Comparison of ENCODE assay signal across 18 mouse cellular contexts in genomic region chr7:142145413-142145940, GRCm38 (mm10). TPM values are rescaled to one million over a fixed set of nuclear protein-coding genes. Genes with fewer than 3 reads are reported as not detected.
DNase-seq lines count a peak whose midpoint lies in the region; ATAC-seq and TF ChIP-seq lines count a peak whose summit lies in the region.
"Had no signal": no experiment of that assay in that cellular context is flagged by ENCODE, and none has a peak within 500 bp of the region (broad histone marks: within the 10 kb centered on the region; RNA-seq: fewer than 3 reads in every experiment).

No protein-coding gene starts in this region.

- no peak overlapping the region for H3K4me2 ChIP-seq in kidney, postnatal 0 days (ENCODE audit: low read length)
- no peak overlapping the region for H3K4me2 ChIP-seq in kidney, embryonic 16.5 days (replicated peaks; ENCODE audit: low read depth, low read length)
- H3K4me2 ChIP-seq: embryonic facial prominence, embryonic 13.5 days; forebrain, embryonic 12.5 days; hindbrain, embryonic 12.5 days; liver, embryonic 15.5 days; midbrain, embryonic 12.5 days had no signal

- no peak overlapping the region for H3K9ac ChIP-seq in kidney, postnatal 0 days (ENCODE audit: low read depth, low read length)
- H3K9ac ChIP-seq in kidney, embryonic 16.5 days (replicated peaks; ENCODE audit: low read length): no peak overlapping the region
- H3K9ac ChIP-seq: embryonic facial prominence, embryonic 13.5 days; forebrain, embryonic 12.5 days; hindbrain, embryonic 12.5 days; liver, embryonic 15.5 days; midbrain, embryonic 12.5 days had no signal

- WGBS in kidney, postnatal 0 days: 32% methylated on average over 4 of the region's 4 CpGs
- WGBS in kidney, embryonic 16.5 days: 37% methylated on average over 4 of the region's 4 CpGs

- H3K27ac ChIP-seq in kidney, postnatal 0 days: no peak overlapping the region
- no peak overlapping the region for H3K27ac ChIP-seq in kidney, embryonic 16.5 days (ENCODE audit: low read length)
- H3K27ac ChIP-seq: embryonic facial prominence, embryonic 13.5 days; forebrain, embryonic 12.5 days; hindbrain, embryonic 12.5 days; limb, embryonic 10.5 days; liver, embryonic 15.5 days; midbrain, embryonic 12.5 days had no signal

- peak; percentile 40; the same call in 1 of the 2 replicates for TF ChIP-seq CTCF in kidney, postnatal 0 days (IDR thresholded peaks at IDR 0.05; ENCODE audit: low read depth)

- ATAC-seq in kidney, postnatal 0 days (replicated peaks; ENCODE audit: low FRiP score, low read depth): no peak
- ATAC-seq in kidney, embryonic 16.5 days (ENCODE audit: low FRiP score, low TSS enrichment): no peak

- DNase-seq in embryo, embryonic 10.5 days (ENCODE audit: low spot score): peak; percentile 4
- DNase-seq in embryo, embryonic 10 days (ENCODE audit: low spot score): no peak
- DNase-seq in kidney, postnatal 0 days (ENCODE audit: low spot score): peak; percentile 14
- DNase-seq in right cerebral cortex, postnatal 25 days: peak; percentile 11
- DNase-seq in right cerebral cortex, postnatal 4 days: no peak
- no peak for DNase-seq in natural killer cell, adult 2 months (ENCODE audit: low spot score in 2 of 2)
- DNase-seq: gastrocnemius, postnatal 25 days had no signal

- H3K9me3 ChIP-seq in kidney, postnatal 0 days (replicated peaks; ENCODE audit: low read length): no peaks in the 10 kb centered on the region
- H3K9me3 ChIP-seq in kidney, embryonic 16.5 days (ENCODE audit: low read length): no peaks in the 10 kb centered on the region
- H3K9me3 ChIP-seq: embryonic facial prominence, embryonic 13.5 days; forebrain, embryonic 12.5 days; hindbrain, embryonic 12.5 days; limb, embryonic 10.5 days; liver, embryonic 15.5 days; midbrain, embryonic 12.5 days had no signal

- no peak overlapping the region for H3K4me3 ChIP-seq in kidney, postnatal 0 days (replicated peaks; ENCODE audit: low read depth, low read length)
- H3K4me3 ChIP-seq in kidney, embryonic 16.5 days (ENCODE audit: low read length): no peak overlapping the region
- H3K4me3 ChIP-seq: embryonic facial prominence, embryonic 13.5 days; erythroblast, embryonic 14.5 days; forebrain, embryonic 12.5 days; hindbrain, embryonic 12.5 days; limb, embryonic 10.5 days; liver, embryonic 15.5 days; midbrain, embryonic 12.5 days had no signal

- no peaks in the 10 kb centered on the region for H3K36me3 ChIP-seq in kidney, postnatal 0 days (ENCODE audit: insufficient read depth, low read length)
- H3K36me3 ChIP-seq in kidney, embryonic 16.5 days (ENCODE audit: insufficient read depth, low read length): no peaks in the 10 kb centered on the region
- H3K36me3 ChIP-seq: embryonic facial prominence, embryonic 13.5 days; forebrain, embryonic 12.5 days; hindbrain, embryonic 12.5 days; limb, embryonic 10.5 days; liver, embryonic 15.5 days; midbrain, embryonic 12.5 days had no signal

- H3K4me1 ChIP-seq in kidney, postnatal 0 days (replicated peaks; ENCODE audit: insufficient read depth, low read length): no peaks in the 10 kb centered on the region
- no peaks in the 10 kb centered on the region for H3K4me1 ChIP-seq in kidney, embryonic 16.5 days (ENCODE audit: insufficient read depth, low read length)
- H3K4me1 ChIP-seq: embryonic facial prominence, embryonic 13.5 days; forebrain, embryonic 12.5 days; hindbrain, embryonic 12.5 days; liver, embryonic 15.5 days; midbrain, embryonic 12.5 days had no signal

- H3K27me3 ChIP-seq in kidney, postnatal 0 days (ENCODE audit: insufficient read depth, low read length): no peaks in the 10 kb centered on the region
- no peaks in the 10 kb centered on the region for H3K27me3 ChIP-seq in kidney, embryonic 16.5 days (ENCODE audit: insufficient read depth, low read length)
- H3K27me3 ChIP-seq: hindbrain, embryonic 12.5 days; liver, embryonic 15.5 days had no signal

RNA-seq across cellular contexts. Expression of gene Gm45337, which starts 1.1 kb away (rescaled TPM):
- not detected in 2 replicates for polyA plus RNA-seq in kidney, postnatal 0 days (2015; fragmentation: Nextera tagmentation; extraction: Ambion mirVana)
- polyA plus RNA-seq in kidney, embryonic 16.5 days (2015; fragmentation: Nextera tagmentation; extraction: Ambion mirVana): not detected in 2 replicates
- polyA plus RNA-seq: embryonic facial prominence, embryonic 13.5 days; erythroblast, embryonic 14.5 days; forebrain, embryonic 12.5 days; heart, embryonic 14.5 days; hindbrain, embryonic 12.5 days; limb, embryonic 10.5 days; liver, embryonic 15.5 days; lung, embryonic 16.5 days; midbrain, embryonic 12.5 days; neural tube, embryonic 11.5 days had no signal

RNA-seq across cellular contexts. Expression of gene Gm39115, which starts 9.6 kb away (rescaled TPM):
- polyA plus RNA-seq in kidney, postnatal 0 days (2015; fragmentation: Nextera tagmentation; extraction: Ambion mirVana): not detected in 2 replicates
- not detected in 2 replicates for polyA plus RNA-seq in kidney, embryonic 16.5 days (2015; fragmentation: Nextera tagmentation; extraction: Ambion mirVana)
- polyA plus RNA-seq: embryonic facial prominence, embryonic 13.5 days; erythroblast, embryonic 14.5 days; forebrain, embryonic 12.5 days; heart, embryonic 14.5 days; hindbrain, embryonic 12.5 days; limb, embryonic 10.5 days; liver, embryonic 15.5 days; lung, embryonic 16.5 days; midbrain, embryonic 12.5 days; neural tube, embryonic 11.5 days had no signal

RNA-seq across cellular contexts. Expression of gene Gm29735, which starts 11.4 kb away (rescaled TPM):
- not detected in 2 replicates for polyA plus RNA-seq in kidney, postnatal 0 days (2015; fragmentation: Nextera tagmentation; extraction: Ambion mirVana)
- not detected in 2 replicates for polyA plus RNA-seq in kidney, embryonic 16.5 days (2015; fragmentation: Nextera tagmentation; extraction: Ambion mirVana)
- polyA plus RNA-seq: embryonic facial prominence, embryonic 13.5 days; erythroblast, embryonic 14.5 days; forebrain, embryonic 12.5 days; heart, embryonic 14.5 days; hindbrain, embryonic 12.5 days; limb, embryonic 10.5 days; liver, embryonic 15.5 days; lung, embryonic 16.5 days; midbrain, embryonic 12.5 days; neural tube, embryonic 11.5 days had no signal

RNA-seq across cellular contexts. Expression of gene Gm4553, which starts 20.1 kb away (rescaled TPM):
- not detected in 2 replicates for polyA plus RNA-seq in kidney, postnatal 0 days (2015; fragmentation: Nextera tagmentation; extraction: Ambion mirVana)
- polyA plus RNA-seq in kidney, embryonic 16.5 days (2015; fragmentation: Nextera tagmentation; extraction: Ambion mirVana): not detected in 2 replicates
- polyA plus RNA-seq: embryonic facial prominence, embryonic 13.5 days; erythroblast, embryonic 14.5 days; forebrain, embryonic 12.5 days; heart, embryonic 14.5 days; hindbrain, embryonic 12.5 days; limb, embryonic 10.5 days; liver, embryonic 15.5 days; lung, embryonic 16.5 days; midbrain, embryonic 12.5 days; neural tube, embryonic 11.5 days had no signal

RNA-seq across cellular contexts. Expression of gene Gm45618, which starts 24.9 kb away (rescaled TPM):
- polyA plus RNA-seq in kidney, postnatal 0 days (2015; fragmentation: Nextera tagmentation; extraction: Ambion mirVana): not detected in 2 replicates
- not detected in 2 replicates for polyA plus RNA-seq in kidney, embryonic 16.5 days (2015; fragmentation: Nextera tagmentation; extraction: Ambion mirVana)
- polyA plus RNA-seq: embryonic facial prominence, embryonic 13.5 days; erythroblast, embryonic 14.5 days; forebrain, embryonic 12.5 days; heart, embryonic 14.5 days; hindbrain, embryonic 12.5 days; limb, embryonic 10.5 days; liver, embryonic 15.5 days; lung, embryonic 16.5 days; midbrain, embryonic 12.5 days; neural tube, embryonic 11.5 days had no signal

Comparison
In these comparisons a context has a peak if more than half of its experiments do, and no peak if none do; other contexts are left out.
1. DNase-seq: peak in embryo, embryonic 10.5 days (single experiment), kidney, postnatal 0 days (single experiment) and right cerebral cortex, postnatal 25 days (single experiment); none in embryo, embryonic 10 days (single experiment), right cerebral cortex, postnatal 4 days (single experiment) and natural killer cell, adult 2 months (0 of 2).